Mouse (Mus musculus) lung, adult 10 weeks (tissue): ENCODE measurements around the gene Sncb. TPM values are rescaled to one million over a fixed set of nuclear protein-coding genes. Genes with fewer than 3 reads are reported as not detected.

Experiments
- polyA plus RNA-seq: library from polyadenylated mRNA; stranded (reverse); fragments of 350-450 nt; fragmentation: Illumina TruSeq; extraction: RNeasy Lipid Tissue Mini Kit (QIAGEN cat#74804); gene quantifications from one replicate; pipeline ENCODE4 v1.2.3, GENCODE M21; 2014; ENCODE audit warnings: low read depth, low replicate concordance; ENCODE audit not compliant: insufficient read depth

Gene Sncb
- polyA plus RNA-seq = not detected

DNA sequence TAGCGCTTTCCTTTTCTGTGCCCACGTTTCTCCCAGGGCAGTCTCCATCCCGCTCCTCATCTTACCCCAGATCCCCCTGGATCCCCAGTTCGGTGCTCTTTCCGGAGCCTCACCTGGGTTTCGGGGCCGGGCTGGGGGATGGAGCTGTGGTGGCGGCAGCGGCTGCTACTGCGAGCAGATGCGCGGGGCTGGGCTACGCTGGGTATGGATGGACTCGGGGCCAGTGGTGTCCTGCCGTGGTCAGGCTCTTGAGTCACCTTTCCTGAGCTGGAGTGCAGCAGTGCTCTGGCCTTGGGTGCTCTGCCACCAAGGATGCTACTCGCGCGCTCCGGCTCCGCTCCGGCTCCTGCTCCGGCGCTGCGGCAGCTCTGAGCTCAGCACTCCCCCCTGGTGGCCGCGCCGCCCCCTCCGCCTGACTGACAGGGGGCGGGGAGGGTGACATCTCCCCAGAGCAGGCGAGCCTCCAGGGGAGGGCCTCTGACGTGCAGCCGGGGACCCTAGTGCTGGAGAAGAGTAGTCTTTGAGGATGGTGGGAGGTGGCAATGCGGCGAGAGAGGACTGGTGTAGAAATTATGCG is at the start of gene Sncb:
Gene Sncb (minus strand): TSS at position 404 of the 577 bp plus-strand sequence.

DNA sequence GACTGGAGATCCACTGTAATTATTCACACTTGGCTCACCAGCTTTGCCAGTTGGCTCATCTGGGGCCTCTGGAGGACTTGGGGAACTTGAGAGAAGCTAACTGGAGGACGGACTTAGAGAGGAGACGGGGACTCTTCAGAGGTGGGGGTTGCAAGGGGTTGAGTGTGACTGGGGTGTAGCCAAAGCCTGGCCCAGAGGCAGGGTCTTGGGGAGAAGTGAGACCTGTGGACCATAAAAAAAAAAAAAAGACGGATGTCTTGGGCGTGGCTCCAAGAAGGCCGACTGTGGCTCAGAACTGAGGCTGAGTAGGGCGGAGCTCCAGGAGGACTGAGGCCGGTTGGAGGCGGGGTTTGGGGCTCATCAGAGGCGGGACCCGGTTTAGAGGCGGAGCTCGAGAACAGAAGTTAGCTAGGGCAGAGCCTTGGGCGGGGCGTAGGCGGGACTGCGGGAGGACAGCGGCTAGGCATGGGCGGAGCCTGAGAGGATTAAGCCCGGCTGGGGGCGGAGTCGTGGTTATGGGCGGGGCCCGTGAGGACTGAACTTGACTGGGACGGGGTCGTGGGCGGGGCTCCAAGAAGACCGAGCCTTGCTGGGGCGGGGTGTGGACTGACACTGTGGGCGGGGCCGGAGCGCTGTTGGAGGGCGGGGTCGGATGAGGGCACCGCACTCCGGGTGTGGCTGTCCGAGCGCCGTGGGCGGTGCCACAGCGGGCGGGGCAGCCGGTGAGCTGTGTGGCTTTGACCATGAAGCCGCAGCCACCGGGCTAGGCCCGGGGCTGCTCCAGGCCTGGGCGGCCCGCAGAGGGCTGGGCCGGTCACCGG is 22.6 kb upstream of the Sncb start, which contains the start of gene Tspan17:
Gene Tspan17 (plus strand): TSS at position 638 of the 821 bp plus-strand sequence.

DNA sequence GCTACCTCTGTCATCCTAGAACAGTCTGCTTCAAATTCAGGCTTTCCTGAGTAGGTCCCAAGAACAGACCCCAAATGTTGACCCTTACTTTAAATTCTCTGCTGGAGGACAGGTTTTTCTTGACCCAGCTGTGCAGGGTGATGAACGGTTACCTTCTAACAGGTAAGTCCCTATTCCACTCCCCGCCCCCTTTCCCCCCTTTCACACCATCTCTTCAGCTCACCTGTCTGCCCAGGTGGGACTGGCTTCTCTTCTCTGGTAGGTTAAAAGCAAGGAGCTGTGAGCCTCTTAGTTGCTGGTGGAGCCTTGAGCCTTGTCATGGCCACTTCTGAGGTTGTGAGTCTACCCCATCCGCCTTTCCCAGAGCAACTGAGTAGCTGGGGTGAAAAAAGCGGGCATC is 17.3 kb upstream of the Sncb start, which contains the start of gene Eif4e1b:
Gene Eif4e1b (plus strand): TSS at position 301 of the 400 bp plus-strand sequence.

GRCm38 (mm10) chr13:54749864-54750411 is 16.5 kb downstream of the Sncb start, which contains the start of gene Gprin1:
Gene Gprin1, minus strand, starts transcription at chr13:54749874.

Other genes starting within 250 kb of the Sncb start
- 58.1 TPM for gene 4833439L19Rik, start 201.2 kb downstream of the Sncb start, polyA plus RNA-seq
- 6.6 TPM for gene Arl10, start 191.6 kb downstream of the Sncb start, polyA plus RNA-seq
- 19.5 TPM for gene Nop16, start 176.5 kb downstream of the Sncb start, polyA plus RNA-seq
- 143 TPM for gene Higd2a, start 176.4 kb downstream of the Sncb start, polyA plus RNA-seq
- gene Cltb, start 155.3 kb downstream of the Sncb start, polyA plus RNA-seq = 110 TPM
- 15.4 TPM for gene Faf2, start 144.8 kb downstream of the Sncb start, polyA plus RNA-seq
- 30.2 TPM for gene Rnf44, start 72.7 kb downstream of the Sncb start, polyA plus RNA-seq
- gene Cdhr2, start 65.1 kb downstream of the Sncb start, polyA plus RNA-seq = not detected
- 0.06 TPM for gene Gprin1, start 16.7 kb downstream of the Sncb start, polyA plus RNA-seq
- gene Eif4e1b, start 17.4 kb upstream of the Sncb start, polyA plus RNA-seq = not detected
- 33.8 TPM for gene Tspan17, start 22.8 kb upstream of the Sncb start, polyA plus RNA-seq
- 1.6 TPM for gene Unc5a, start 182.8 kb upstream of the Sncb start, polyA plus RNA-seq